Mouse (Mus musculus): ENCODE measurements at regions not wholly inside any gene's neighbourhood (a gene's known extent, or its start where the extent isn't known, plus 50 kb on each side); places are given as distances from the start of the nearest gene placed in this dataset.

DNA sequence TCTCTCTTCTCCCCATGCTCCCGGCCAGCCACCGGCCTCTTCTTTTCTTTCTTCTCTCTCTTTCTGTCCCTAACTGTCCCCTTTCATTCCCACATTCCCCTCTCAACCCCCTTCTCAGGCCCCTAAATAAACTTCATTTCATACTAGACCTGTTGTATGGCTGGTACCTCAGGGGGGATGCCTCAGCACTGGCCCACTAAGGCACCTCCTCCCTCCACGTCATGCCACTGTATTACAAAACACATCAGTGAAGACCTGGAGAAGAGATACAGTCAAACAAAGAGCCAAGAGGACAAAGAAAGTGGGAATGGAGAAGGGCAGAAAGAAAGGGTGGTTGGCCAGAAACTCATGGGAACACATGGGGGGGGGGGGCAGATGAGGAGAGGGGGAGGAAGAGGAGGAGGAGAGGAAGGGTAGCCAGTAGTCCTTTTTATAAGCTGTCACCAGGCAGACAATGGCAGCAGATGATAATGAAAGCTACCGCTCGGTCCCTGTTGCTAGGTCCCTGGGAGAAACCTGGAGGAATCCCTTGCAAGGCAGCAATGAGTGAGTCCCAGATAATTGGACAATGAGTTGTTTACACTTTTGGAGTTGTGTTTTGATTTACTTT, 224.5 kb upstream of the Pfn2 start:
- DNase-seq (ENCODE audit: low read depth) = no peak

- no peak for DNase-seq (ENCODE audit: low read depth)
These were observed 241.7 kb upstream of the Pfn2 start for GRCm38 (mm10) chr3:58089344-58090139.

DNA sequence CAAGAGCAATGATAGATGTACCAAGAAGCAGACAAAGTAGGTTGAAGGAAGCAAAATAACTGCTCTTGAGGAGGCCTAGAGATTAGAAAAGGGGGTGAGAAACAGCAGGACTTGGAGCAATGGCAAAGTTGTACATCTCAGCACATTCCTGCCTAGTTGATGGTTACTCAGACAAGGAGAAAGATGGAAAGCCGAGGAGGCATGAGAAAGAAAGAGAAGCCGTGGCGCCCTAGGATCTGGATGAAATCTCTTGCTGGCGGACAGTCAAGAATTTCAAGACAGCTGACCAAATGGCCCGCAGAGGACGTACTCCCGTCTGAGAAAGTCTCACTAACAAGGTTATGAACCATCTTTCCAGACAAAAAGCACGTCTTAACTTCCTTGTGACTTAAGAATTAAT, 242.5 kb upstream of the Pfn2 start:
- DNase-seq (ENCODE audit: low read depth) = no peak

GRCm38 (mm10) chr3:58091466-58092176, 243.7 kb upstream of the Pfn2 start:
- no peak for DNase-seq (ENCODE audit: low read depth)

DNA sequence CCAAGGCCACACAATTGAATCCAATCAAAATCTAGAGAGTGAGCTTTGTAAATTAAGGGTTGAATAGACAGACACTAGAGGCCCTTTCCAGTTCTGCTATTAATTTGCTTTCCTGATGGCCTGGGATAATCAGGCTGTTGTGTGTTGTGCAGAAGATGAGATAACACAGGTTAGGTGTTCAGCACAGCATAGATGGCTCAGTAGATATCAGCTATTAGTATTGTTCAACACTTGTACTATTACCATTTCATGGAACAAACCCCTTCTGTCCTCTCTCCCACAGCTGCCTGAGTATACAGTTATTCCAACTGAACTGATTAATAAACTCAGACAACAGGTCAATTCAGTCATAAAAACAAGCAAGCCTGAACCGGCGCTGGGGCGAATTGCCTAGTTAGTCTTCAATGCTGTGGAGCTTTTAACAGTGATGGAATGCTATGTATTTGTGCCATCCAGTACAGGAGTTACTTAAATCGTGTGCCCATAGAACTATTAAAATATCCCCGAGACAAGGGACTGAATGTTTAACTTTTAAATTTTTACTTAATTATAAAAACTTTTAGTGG, 263.1 kb upstream of the Pfn2 start:
- no peak for DNase-seq (ENCODE audit: low read depth)

- no peak for DNase-seq (ENCODE audit: low read depth)
These were observed 264.6 kb upstream of the Pfn2 start for GRCm38 (mm10) chr3:58112431-58112856.

GRCm38 (mm10) chr3:58113941-58114340, 266.1 kb upstream of the Pfn2 start:
- no peak for DNase-seq (ENCODE audit: low read depth)

GRCm38 (mm10) chr3:58115511-58115910, 267.6 kb upstream of the Pfn2 start:
- no peak for DNase-seq (ENCODE audit: low read depth)

GRCm38 (mm10) chr3:58116848-58117247, 269.0 kb upstream of the Pfn2 start:
- DNase-seq (ENCODE audit: low read depth) = no peak

GRCm38 (mm10) chr3:58120051-58120450, 272.2 kb upstream of the Pfn2 start:
- DNase-seq (ENCODE audit: low read depth) = peak; percentile 11

DNA sequence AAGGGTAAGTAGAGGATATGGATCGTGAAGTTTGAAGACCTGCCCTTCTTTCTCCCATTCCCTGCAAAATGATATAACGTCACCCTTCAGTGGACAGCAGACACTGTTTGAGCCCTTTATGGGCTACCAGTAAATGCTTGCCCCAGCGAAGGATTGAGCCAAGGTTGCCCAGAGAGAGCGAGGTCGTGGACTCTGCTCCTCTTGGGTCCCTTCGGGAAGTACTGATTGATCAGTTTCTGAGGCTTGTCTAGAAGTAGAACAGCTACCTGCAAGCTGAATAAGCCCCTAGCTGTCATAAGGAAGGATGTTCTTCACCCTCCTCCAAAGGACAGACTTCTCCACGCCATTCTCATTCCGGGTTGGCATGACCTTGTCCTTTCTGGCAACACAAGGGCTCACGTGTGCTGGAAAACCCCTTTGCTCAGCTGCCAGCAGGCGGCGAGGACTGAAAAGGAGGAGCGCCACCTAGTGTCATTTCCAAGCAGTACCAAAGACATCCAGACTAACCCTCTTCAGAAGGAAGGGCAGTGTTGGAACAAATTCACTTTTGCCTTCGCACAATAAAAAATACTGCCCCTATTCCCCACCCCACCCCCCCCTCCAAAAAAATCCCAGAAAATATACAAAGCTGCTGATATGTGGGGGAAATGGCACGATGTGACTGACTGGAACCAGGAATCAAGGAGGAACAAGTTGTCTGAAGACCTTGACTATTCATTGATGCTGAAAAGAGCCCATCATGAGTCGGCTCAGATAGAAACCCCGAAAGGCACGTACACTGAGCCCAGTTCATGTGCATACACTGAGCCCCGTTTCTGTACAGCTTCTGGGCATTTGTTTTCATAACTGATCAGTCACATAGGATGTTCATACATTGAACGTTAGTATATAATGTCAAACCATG, 274.8 kb upstream of the Pfn2 start:
- DNase-seq (ENCODE audit: low read depth) = peak; percentile 77

- no peak for DNase-seq (ENCODE audit: low read depth)
These were observed 275.7 kb upstream of the Pfn2 start for GRCm38 (mm10) chr3:58123396-58124077.

DNA sequence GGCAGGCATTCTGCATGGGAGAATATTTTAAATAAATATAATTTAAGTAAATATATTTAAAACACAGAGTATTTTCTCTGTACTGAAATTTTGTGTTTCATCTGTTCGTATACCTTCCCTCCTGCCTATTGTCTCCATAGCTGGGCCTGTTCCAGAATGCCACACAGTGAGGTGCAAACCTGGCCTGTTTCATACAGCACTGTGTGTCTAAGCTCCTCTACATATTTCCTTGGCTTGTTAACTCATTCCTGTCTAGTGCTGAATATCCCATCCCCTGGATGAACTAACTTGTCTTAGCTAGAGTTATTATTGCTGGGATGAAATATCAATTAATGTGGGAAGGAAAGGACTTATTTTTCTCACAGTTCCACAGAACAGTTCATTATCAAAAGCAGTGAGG, 277.0 kb upstream of the Pfn2 start:
- DNase-seq (ENCODE audit: low read depth) = no peak

GRCm38 (mm10) chr3:58126996-58127395, 279.1 kb upstream of the Pfn2 start:
- DNase-seq (ENCODE audit: low read depth) = no peak

GRCm38 (mm10) chr3:58128059-58128458, 280.2 kb upstream of the Pfn2 start:
- no peak for DNase-seq (ENCODE audit: low read depth)

- no peak for DNase-seq (ENCODE audit: low read depth)
These were observed 281.6 kb upstream of the Pfn2 start for GRCm38 (mm10) chr3:58129358-58129903.

- DNase-seq (ENCODE audit: low read depth) = no peak
These were observed 278.7 kb upstream of the Tsc22d2 start for GRCm38 (mm10) chr3:58135607-58136365.

DNA sequence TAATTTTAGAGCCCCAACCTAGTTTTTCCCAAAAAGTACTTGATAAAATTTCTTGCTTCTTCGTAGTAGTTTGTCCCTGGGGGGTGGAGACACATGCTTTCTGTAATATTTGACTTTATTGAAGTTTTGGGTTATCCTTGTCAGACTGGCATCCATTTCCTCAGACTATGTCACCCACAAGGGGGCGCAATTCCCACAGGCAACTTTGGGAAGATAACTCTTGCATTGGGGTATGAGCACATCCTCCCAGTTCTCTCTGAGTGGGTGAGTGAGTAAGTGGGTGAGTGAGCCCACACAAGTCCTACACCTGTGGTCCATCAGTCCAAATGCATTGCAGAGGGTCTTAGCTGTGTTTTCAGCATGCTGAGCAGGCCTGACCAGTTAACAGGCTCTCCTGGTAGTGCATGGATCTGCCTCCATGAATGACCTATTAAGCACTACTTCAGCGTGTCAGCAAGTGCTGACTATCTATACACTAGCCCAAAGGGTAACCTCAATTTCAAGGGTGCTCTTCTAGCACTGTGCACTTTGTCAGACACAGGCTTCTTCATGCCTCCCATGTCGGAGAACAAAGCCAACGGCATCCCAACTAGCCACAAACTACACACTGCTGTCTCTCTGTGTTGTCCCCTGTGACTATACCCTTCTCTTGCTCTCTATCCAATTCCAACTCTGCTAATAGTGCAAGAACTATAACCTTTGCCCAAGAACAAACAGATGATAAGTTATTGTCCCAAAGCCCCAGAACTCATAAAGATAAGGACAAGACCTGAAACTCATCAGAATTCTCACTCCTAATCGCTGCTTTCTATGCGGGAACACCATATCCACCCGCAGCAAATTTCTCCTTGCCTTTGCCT, 275.6 kb upstream of the Tsc22d2 start:
- DNase-seq (ENCODE audit: low read depth) = peak; percentile 43

DNA sequence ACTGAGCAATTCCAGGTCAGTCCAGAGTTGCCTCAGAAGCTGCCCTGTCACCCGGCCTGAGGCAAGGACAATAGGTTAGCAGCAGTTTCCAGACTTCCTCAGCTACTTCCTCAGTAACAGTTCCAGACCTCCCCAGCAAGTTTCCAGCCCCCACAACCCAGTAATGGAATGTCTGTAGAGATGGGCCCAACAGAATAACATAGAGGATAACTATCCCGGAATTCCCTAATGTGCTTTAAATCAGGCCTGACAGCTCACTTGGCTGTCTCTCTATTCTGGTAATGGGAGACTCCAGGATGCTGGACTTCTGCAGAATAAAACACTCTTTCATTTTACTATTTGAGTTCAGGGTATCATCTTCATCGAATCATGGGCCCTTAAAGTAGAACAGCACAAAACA, 268.4 kb upstream of the Tsc22d2 start:
- no peak for DNase-seq (ENCODE audit: low read depth)

All from 416B (cell line).